Mouse (Mus musculus) cortical plate, adult 2 months (tissue): ENCODE data around the gene Grip1.
A peak's percentile ranks its signal among the peaks of the same experiment; 100 is the strongest.

Source experiments
- CTCF ChIP-seq: fragments of 200-500 bp; IDR thresholded peaks from 2 replicates; pipeline ENCODE4 v1.5.1; 2011; ENCODE audit warnings: mild to moderate bottlenecking, control low read depth, low read length; ENCODE audit not compliant: insufficient read depth; ENCODE audit errors: extremely low read depth
- POLR2A ChIP-seq: fragments of 200-500 bp; IDR thresholded peaks from 2 replicates; pipeline ENCODE4 v1.6.1; 2011; ENCODE audit warnings: mild to moderate bottlenecking, low read length, control low read depth; ENCODE audit not compliant: insufficient read depth; ENCODE audit errors: extremely low read depth

DNA sequence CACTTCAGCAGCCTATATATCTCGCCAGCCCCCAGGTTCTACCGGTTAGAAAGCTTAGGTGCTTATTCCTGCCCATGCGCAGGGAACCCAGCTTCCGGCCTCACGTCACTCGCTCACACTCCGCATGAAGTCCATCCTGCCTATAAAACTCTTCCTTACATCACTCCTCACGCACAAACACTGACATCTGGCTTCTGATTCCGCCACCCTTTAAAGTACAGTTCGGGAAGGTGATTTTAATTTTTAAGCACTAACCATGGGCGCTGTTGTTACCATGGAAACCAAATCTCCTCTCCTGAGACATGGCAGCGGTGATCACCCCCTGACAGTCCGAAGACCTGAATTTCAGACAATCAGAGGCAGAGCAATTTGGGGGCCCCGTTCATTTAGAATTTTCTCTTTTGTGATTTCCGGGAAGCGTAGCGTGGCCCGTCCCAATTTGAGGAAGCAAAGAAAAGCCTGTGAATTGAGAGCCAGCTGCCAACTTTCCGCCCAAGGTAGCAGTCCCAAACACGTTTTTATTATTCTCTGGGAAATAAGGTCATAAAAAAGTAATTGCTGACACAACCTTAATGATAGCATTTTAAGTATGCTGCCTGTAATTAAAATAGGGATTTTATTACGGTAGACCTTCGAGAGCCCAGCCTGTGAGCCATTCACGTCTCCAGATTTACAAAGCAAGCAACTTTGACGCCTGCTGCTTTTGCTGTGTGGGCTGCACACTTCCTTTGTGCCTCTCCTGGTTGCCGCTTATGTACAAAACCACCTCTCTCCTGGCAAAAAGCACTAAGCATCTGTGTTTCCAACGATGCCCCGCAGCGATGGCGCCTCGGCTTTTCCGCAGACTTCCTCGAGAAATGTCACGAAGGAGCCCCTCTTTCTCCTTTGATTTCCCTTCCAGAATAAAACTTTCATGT is 308.1 kb downstream of the Grip1 start:
- no peak for TF ChIP-seq CTCF
- TF ChIP-seq POLR2A: 0 out of 2 replicates have a peak, but pooled peaks have one; percentile 18
